Mouse (Mus musculus) adrenal gland, adult 10 weeks (tissue): ENCODE results near the gene Col25a1. TPM values are rescaled to one million over a fixed set of nuclear protein-coding genes. Genes with fewer than 3 reads are reported as not detected.

Experiments used
- polyA plus RNA-seq: library from polyadenylated mRNA; stranded (reverse); fragments of 350-450 nt; fragmentation: Illumina TruSeq; extraction: RNeasy Lipid Tissue Mini Kit (QIAGEN cat#74804); gene quantifications from one replicate; pipeline ENCODE4 v1.2.3, GENCODE M21; 2014; ENCODE audit warnings: low read depth, low replicate concordance

The Col25a1 gene
- 7.5 TPM for polyA plus RNA-seq

DNA sequence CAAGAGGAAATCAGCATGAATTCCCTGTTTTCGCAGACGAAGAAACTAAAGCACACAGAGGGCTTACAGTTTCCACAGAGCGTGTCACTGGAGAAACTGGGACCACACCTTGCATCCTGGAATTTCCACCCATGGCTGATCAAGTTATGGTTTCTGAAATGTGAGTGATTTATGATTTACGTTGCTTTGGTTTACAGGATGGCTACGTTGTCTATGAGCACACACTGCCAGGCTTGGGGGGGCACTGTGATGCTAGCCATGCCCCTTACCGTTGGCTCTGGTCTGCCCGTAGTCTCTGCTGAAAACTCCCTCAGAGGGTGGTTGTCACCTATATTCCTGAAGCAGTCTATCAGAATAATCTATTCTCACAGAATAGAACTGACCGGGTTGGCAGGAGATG lies at the start of gene Col25a1:
Gene Col25a1 (plus strand): TSS at position 301 of the 400 bp plus-strand sequence.

DNA sequence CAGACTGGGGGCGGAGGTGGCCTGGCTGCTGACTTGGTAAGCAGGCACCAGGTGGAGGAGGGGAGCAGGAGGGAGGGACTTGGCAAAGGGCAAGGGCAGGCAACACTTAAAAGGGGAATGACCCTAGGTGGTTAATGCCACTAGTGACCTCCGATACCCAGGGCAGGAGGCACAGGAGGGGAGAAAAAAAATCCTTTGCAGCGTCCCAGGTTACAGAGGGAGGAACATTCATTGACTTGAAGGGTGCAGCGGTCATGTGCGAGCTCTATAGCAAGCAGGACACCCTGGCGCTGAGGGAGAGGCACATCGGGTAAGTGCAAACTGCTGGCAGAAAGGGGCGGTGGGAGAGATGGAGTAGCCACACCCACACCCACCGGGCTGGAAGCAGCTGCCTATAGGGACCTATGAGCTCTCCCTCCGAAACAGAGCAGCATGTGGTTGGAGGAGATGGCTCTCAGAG lies 486.2 kb downstream of the Col25a1 start, which contains the start of gene Etnppl:
Gene Etnppl (plus strand): TSS at position 10 of the 460 bp plus-strand sequence.

Other genes with a start within 250 kb of the Col25a1 start
- gene Casp6, start 230.1 kb upstream of the Col25a1 start, polyA plus RNA-seq: 52.0 TPM
- gene Mcub, start 161.3 kb upstream of the Col25a1 start, polyA plus RNA-seq: 18.7 TPM
- gene Sec24b, start 69.9 kb upstream of the Col25a1 start, polyA plus RNA-seq: 52.7 TPM